Mouse (Mus musculus) E14TG2a.4 (cell line): Measurements from ENCODE around the gene Efemp2.

Experiments used
- CTCF ChIP-seq: conservative IDR thresholded peaks from 2 replicates; pipeline ENCODE4 v1.5.1; 2014; ENCODE audit warnings: low read length
- POU5F1 ChIP-seq: IDR thresholded peaks from 2 replicates; pipeline ENCODE4 v1.6.1; 2014; ENCODE audit warnings: low read length, borderline replicate concordance

- TF ChIP-seq CTCF (no peak), POU5F1 (no peak)
Measured at GRCm38 (mm10) chr19:5424092-5424781, 49.5 kb upstream of the Efemp2 start.
